Mouse (Mus musculus): ENCODE data around the gene Btbd17. TPM values are rescaled to one million over a fixed set of nuclear protein-coding genes. Genes with fewer than 3 reads are reported as not detected.

Btbd17 gene
- polyA plus RNA-seq, 1 experiment from 2014 or later, result 0.65 TPM

DNA sequence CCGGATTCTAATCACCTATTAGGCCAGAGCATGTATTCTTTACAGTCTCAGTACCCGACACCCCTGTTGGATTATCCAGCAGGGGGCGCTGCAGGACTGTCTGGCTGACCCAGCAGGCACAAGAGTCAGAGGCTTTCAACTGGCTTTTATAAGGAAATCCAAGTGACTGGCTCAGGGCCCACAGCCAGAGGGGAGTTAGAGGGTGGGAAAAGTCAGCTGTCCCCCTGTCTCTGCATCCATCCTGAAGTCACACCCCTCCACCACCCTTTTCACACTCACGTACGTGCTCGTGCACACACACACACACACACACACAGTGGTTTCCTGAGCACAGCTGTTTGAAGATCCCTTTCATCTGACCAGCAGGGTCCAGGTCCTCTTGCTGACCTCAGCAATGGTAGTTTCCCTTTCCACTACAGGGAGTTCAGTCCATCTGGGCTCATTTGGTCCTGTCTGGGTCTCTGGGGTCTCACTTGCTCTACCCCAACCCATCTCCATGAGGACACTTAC is 17.0 kb upstream of the Btbd17 start:
- Histone ChIP-seq H3K4me3 (ENCODE audit: low read depth, low read length) (no peak overlapping the region), H3K4me1 (ENCODE audit: control insufficient read depth, insufficient read depth, low read length) (peaks cover 11% of the 10 kb centered on the region; the same call in 1 of the 2 replicates), H3K27ac (replicated peaks; ENCODE audit: low read depth, low read length) (no peak overlapping the region), H3K9ac (ENCODE audit: low read length) (no peak overlapping the region), H3K36me3 (ENCODE audit: control insufficient read depth, insufficient read depth, low read length) (no peaks in the 10 kb centered on the region), H3K4me2 (ENCODE audit: low read depth, severe bottlenecking) (no peak overlapping the region), H3K27me3 (ENCODE audit: control insufficient read depth, insufficient read depth, low read length) (no peaks in the 10 kb centered on the region), H3K9me3 (ENCODE audit: control insufficient read depth, low read length) (no peaks in the 10 kb centered on the region)
- 15% methylated on average over 6 of the region's 6 CpGs for WGBS
- peak; percentile 27 for ATAC-seq (ENCODE audit: insufficient number of reproducible peaks, low FRiP score, low TSS enrichment, low read depth)
- DNase-seq (ENCODE audit: low spot score), result peak; percentile 98

DNA sequence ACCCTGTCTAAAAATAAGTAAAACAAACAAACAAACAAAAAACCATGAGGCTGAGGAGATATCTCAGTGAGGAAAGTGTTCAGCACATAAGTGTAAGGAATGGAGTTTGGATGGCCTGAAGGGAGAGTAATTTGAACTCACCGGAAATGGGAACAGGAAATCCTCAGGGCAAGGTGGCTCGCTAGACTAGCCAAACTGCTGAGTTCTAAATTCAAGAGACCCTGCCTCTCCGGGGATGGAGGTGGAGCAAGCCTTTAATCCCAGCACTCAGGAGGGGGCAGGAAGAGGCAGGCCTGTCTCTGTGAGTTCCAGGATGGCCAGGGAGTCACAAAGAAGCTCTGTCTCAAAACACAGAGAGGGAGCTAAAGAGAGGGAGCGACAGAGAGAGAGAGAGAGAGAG is 14.6 kb upstream of the Btbd17 start:
- peak overlapping the region; percentile 45 for H3K27ac ChIP-seq (replicated peaks; ENCODE audit: low read depth, low read length)
- no peaks in the 10 kb centered on the region for H3K36me3 ChIP-seq (ENCODE audit: control insufficient read depth, insufficient read depth, low read length)
- no peak overlapping the region for H3K9ac ChIP-seq (ENCODE audit: low read length)
- H3K9me3 ChIP-seq (ENCODE audit: control insufficient read depth, low read length), result no peaks in the 10 kb centered on the region
- no peak overlapping the region for H3K4me3 ChIP-seq (ENCODE audit: low read depth, low read length)
- no peaks in the 10 kb centered on the region for H3K27me3 ChIP-seq (ENCODE audit: control insufficient read depth, insufficient read depth, low read length)
- no peak overlapping the region for H3K4me2 ChIP-seq (ENCODE audit: low read depth, severe bottlenecking)
- peaks cover 10% of the 10 kb centered on the region; the same call in 1 of the 2 replicates for H3K4me1 ChIP-seq (ENCODE audit: control insufficient read depth, insufficient read depth, low read length)
- DNase-seq (ENCODE audit: low spot score) (no peak), ATAC-seq (ENCODE audit: insufficient number of reproducible peaks, low FRiP score, low TSS enrichment, low read depth) (no peak)
- WGBS, result 18% methylated on average over 4 of the region's 4 CpGs

DNA sequence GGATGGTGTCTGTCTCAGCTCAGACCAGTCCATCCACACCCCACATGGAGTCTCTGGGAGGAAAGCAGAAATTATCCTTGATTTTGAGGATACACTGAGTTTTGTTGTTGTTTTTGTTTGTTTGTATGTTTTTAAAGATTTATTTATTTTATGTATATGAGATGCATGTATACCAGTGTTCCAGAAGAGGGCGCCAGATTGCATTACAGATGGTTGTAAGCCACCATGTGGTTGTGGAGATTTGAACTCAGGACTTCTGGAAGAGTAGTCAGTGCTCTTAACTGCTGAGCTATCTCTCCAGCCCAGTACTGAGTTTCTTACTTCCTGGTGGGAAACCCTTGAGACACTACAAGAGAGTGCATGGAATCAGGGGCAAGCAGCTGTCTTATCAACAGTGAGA is 13.6 kb upstream of the Btbd17 start:
- Histone ChIP-seq H3K36me3 (ENCODE audit: control insufficient read depth, insufficient read depth, low read length) (no peaks in the 10 kb centered on the region), H3K27me3 (ENCODE audit: control insufficient read depth, insufficient read depth, low read length) (no peaks in the 10 kb centered on the region), H3K4me1 (ENCODE audit: control insufficient read depth, insufficient read depth, low read length) (peaks cover 4% of the 10 kb centered on the region; the same call in 1 of the 2 replicates), H3K4me2 (ENCODE audit: low read depth, severe bottlenecking) (no peak overlapping the region), H3K9ac (ENCODE audit: low read length) (no peak overlapping the region), H3K27ac (replicated peaks; ENCODE audit: low read depth, low read length) (no peak overlapping the region), H3K4me3 (ENCODE audit: low read depth, low read length) (no peak overlapping the region), H3K9me3 (ENCODE audit: control insufficient read depth, low read length) (no peaks in the 10 kb centered on the region)
- DNase-seq (ENCODE audit: low spot score) (no peak), ATAC-seq (ENCODE audit: insufficient number of reproducible peaks, low FRiP score, low TSS enrichment, low read depth) (no peak)
- WGBS, result 78% methylated on average over 1 of the region's 1 CpGs

DNA sequence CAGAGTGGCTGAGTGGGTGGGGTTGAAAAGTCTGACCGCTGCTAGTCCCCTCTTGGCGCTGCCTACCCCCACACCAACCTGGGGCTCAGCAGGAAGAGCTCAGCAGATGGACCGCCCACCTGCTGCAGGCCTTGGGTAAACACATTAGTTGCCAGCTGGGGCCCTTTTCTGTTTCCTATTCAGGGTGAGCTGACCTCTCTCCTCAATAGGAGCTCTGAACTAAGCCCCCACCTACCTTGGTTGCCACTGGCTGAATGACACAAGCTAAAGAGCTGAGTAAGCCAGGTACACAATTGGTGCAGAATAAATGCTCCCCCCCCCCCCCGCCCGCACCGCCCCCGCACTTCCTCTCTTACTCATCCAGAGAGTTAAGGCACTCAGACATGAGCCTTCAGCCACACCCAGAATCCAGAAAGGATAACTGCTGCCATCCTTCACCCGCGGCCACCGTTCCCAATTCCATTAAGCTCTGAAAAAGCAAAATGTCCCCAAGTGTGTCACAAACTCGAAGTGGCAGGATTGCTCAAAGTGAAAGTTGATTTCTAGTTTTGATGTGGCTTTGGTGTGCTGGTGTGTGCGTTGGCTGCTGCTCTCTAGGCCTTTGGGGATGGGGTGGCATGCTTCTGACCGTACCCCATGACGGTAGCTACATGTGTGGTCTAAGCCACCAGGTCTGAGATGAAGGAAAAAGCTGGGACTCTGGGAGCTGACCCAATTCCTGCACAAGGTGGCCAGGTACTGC is 12.1 kb upstream of the Btbd17 start:
- H3K4me2 ChIP-seq (ENCODE audit: low read depth, severe bottlenecking), result no peak overlapping the region
- DNase-seq (ENCODE audit: low spot score) (no peak), ATAC-seq (ENCODE audit: insufficient number of reproducible peaks, low FRiP score, low TSS enrichment, low read depth) (no peak)
- peaks cover 8% of the 10 kb centered on the region for H3K4me1 ChIP-seq (ENCODE audit: control insufficient read depth, insufficient read depth, low read length)
- no peaks in the 10 kb centered on the region for H3K27me3 ChIP-seq (ENCODE audit: control insufficient read depth, insufficient read depth, low read length)
- H3K9ac ChIP-seq (ENCODE audit: low read length), result no peak overlapping the region
- H3K4me3 ChIP-seq (ENCODE audit: low read depth, low read length), result no peak overlapping the region
- H3K27ac ChIP-seq (replicated peaks; ENCODE audit: low read depth, low read length), result no peak overlapping the region
- H3K36me3 ChIP-seq (ENCODE audit: control insufficient read depth, insufficient read depth, low read length), result no peaks in the 10 kb centered on the region
- 34% methylated on average over 14 of the region's 14 CpGs for WGBS
- H3K9me3 ChIP-seq (ENCODE audit: control insufficient read depth, low read length), result no peaks in the 10 kb centered on the region

DNA sequence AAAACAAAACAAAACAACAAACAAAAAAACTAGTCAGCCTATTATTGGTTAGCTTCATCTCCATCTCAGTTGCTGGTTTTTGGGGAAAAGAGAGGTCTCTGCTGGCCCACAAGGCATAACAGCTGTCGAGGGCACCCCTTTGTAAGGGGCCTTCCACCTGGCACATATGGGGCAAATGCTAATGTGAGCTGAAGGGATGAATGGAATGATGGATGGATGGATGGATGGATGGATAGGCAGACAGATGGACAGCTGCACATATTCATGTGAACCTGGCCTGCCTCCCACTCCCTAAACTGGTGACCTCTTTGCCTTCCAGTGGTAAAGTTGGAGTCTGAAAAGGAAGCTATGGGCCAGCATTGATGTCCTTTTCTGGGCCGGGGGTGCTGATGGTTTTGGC is 11.3 kb upstream of the Btbd17 start:
- no peak for ATAC-seq (ENCODE audit: insufficient number of reproducible peaks, low FRiP score, low TSS enrichment, low read depth)
- no peak overlapping the region for H3K9ac ChIP-seq (ENCODE audit: low read length)
- H3K4me3 ChIP-seq (ENCODE audit: low read depth, low read length), result no peak overlapping the region
- H3K27ac ChIP-seq (replicated peaks; ENCODE audit: low read depth, low read length), result no peak overlapping the region
- no peak for DNase-seq (ENCODE audit: low spot score)
- H3K4me2 ChIP-seq (ENCODE audit: low read depth, severe bottlenecking), result no peak overlapping the region
- WGBS, result 73% methylated on average over 2 of the region's 2 CpGs
- H3K4me1 ChIP-seq (ENCODE audit: control insufficient read depth, insufficient read depth, low read length), result peaks cover 10% of the 10 kb centered on the region
- no peaks in the 10 kb centered on the region for H3K36me3 ChIP-seq (ENCODE audit: control insufficient read depth, insufficient read depth, low read length)
- no peaks in the 10 kb centered on the region for H3K27me3 ChIP-seq (ENCODE audit: control insufficient read depth, insufficient read depth, low read length)
- no peaks in the 10 kb centered on the region for H3K9me3 ChIP-seq (ENCODE audit: control insufficient read depth, low read length)

DNA sequence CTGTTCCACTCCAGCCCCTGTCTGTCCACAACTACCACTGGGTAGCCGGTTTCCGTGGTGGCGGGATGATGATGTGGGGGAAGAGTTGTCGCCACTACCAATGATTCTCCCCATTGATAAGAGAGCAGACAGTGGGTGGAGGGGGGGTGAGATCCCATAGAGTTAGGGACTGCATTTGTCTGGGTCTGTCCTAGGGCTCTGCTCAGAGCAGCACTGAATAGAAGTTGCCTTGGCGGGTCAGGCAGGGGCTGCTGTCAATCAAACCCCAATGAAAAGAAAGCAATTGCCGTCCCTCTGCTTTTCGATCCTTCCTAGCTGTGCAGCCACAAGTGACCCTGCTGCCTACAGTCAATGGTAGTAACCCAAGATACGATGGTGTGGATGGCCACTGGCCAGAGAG is 8.2 kb upstream of the Btbd17 start:
- ATAC-seq (ENCODE audit: insufficient number of reproducible peaks, low FRiP score, low TSS enrichment, low read depth), result no peak
- H3K9ac ChIP-seq (ENCODE audit: low read length), result no peak overlapping the region
- no peak overlapping the region for H3K4me2 ChIP-seq (ENCODE audit: low read depth, severe bottlenecking)
- H3K9me3 ChIP-seq (ENCODE audit: control insufficient read depth, low read length), result no peaks in the 10 kb centered on the region
- H3K27ac ChIP-seq (replicated peaks; ENCODE audit: low read depth, low read length), result no peak overlapping the region
- no peaks in the 10 kb centered on the region for H3K36me3 ChIP-seq (ENCODE audit: control insufficient read depth, insufficient read depth, low read length)
- DNase-seq (ENCODE audit: low spot score), result no peak
- H3K4me3 ChIP-seq (ENCODE audit: low read depth, low read length), result no peak overlapping the region
- peaks cover 7% of the 10 kb centered on the region; the same call in 1 of the 2 replicates for H3K4me1 ChIP-seq (ENCODE audit: control insufficient read depth, insufficient read depth, low read length)
- H3K27me3 ChIP-seq (ENCODE audit: control insufficient read depth, insufficient read depth, low read length), result no peaks in the 10 kb centered on the region
- 64% methylated on average over 8 of the region's 8 CpGs for WGBS

DNA sequence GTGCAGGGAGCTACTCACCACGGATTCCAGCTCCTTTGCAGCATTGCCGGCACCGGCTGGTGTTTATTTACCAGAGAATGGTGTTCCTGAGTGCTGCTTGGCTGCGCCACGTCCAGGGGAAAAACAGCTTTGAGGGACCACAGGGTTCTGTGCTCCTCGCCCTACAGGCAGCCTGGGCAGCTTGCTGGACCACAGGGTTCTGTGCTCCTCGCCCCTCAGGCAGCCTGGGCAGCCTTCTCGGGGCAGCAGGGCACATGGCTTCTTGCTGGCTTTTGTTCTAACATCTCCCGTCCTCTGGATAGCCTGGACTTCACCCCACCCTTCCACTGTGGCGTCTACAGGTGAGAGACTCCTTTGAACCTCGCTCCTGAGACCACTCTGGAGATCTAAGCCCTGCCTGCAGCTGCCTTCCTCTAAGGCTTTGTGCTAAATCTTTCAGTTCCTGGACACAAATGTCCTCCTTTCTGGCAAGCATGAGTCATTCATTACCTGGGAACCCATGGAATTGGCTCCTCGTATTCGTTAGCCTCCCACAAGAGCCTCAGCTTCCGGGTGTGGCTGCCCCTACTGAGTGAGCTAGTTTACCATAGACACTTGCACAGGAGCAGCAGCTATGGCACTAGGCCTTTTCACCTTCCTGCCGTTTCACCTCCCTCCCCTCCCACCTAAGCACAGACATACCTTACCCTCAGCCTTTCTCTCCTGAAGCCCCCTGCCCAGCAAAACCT is 7.0 kb upstream of the Btbd17 start:
- Histone ChIP-seq H3K9ac (ENCODE audit: low read length) (0 out of 2 replicates have a peak overlapping the region, but pooled peaks have one; percentile 22), H3K4me2 (ENCODE audit: low read depth, severe bottlenecking) (no peak overlapping the region), H3K27ac (replicated peaks; ENCODE audit: low read depth, low read length) (no peak overlapping the region), H3K27me3 (ENCODE audit: control insufficient read depth, insufficient read depth, low read length) (no peaks in the 10 kb centered on the region), H3K9me3 (ENCODE audit: control insufficient read depth, low read length) (no peaks in the 10 kb centered on the region), H3K4me3 (ENCODE audit: low read depth, low read length) (no peak overlapping the region), H3K36me3 (ENCODE audit: control insufficient read depth, insufficient read depth, low read length) (no peaks in the 10 kb centered on the region), H3K4me1 (ENCODE audit: control insufficient read depth, insufficient read depth, low read length) (peaks cover 7% of the 10 kb centered on the region; the same call in 1 of the 2 replicates)
- no peak for DNase-seq (ENCODE audit: low spot score)
- ATAC-seq (ENCODE audit: insufficient number of reproducible peaks, low FRiP score, low TSS enrichment, low read depth), result no peak
- WGBS, result 58% methylated on average over 15 of the region's 15 CpGs

DNA sequence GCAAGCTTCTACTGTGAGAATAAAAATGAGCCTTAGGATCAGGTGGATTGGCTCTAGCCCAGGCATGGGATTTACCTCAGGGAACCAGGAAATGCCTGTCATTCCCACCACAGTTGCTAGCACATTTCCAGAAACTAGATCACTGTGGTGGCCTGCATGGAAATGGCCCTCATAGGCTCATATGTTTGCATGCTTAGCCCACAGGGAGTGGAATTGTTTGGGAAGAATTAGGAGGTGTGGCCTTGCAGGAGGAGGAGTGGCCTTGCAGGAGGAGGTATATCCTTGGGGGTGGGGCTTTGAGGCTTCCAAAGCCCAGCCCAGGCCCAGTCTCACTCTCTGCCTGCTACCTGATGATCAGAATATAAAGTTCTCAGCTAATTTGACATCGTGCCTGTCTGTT is 6.2 kb upstream of the Btbd17 start:
- no peak overlapping the region for H3K4me2 ChIP-seq (ENCODE audit: low read depth, severe bottlenecking)
- no peak overlapping the region for H3K27ac ChIP-seq (replicated peaks; ENCODE audit: low read depth, low read length)
- 86% methylated on average over 1 of the region's 1 CpGs for WGBS
- ATAC-seq (ENCODE audit: insufficient number of reproducible peaks, low FRiP score, low TSS enrichment, low read depth), result no peak
- no peak overlapping the region for H3K9ac ChIP-seq (ENCODE audit: low read length)
- no peak for DNase-seq (ENCODE audit: low spot score)
- no peak overlapping the region for H3K4me3 ChIP-seq (ENCODE audit: low read depth, low read length)
- H3K9me3 ChIP-seq (ENCODE audit: control insufficient read depth, low read length), result no peaks in the 10 kb centered on the region
- peaks cover 7% of the 10 kb centered on the region; the same call in 1 of the 2 replicates for H3K4me1 ChIP-seq (ENCODE audit: control insufficient read depth, insufficient read depth, low read length)
- H3K27me3 ChIP-seq (ENCODE audit: control insufficient read depth, insufficient read depth, low read length), result no peaks in the 10 kb centered on the region
- no peaks in the 10 kb centered on the region for H3K36me3 ChIP-seq (ENCODE audit: control insufficient read depth, insufficient read depth, low read length)
